Mouse (Mus musculus) cerebellum, adult 2 months (tissue): ENCODE results near the gene Bhlhe41. TPM values are rescaled to one million over a fixed set of nuclear protein-coding genes. Genes with fewer than 3 reads are reported as not detected.
A peak's percentile ranks its signal among the peaks of the same experiment; 100 is the strongest.

ENCODE experiments used
- DNase-seq, 2 experiments: peaks; one replicate each; pipeline ENCODE4 v3.0.0; 2021
- H3K27ac ChIP-seq: fragments of 200-500 bp; 2 replicates; pipeline ENCODE4 v1.5.1; 2012; ENCODE audit warnings: low read length, control low read depth, inconsistent platforms; ENCODE audit not compliant: insufficient read depth
- H3K27me3 ChIP-seq: fragments of 200-500 bp; 2 replicates; pipeline ENCODE4 v1.6.1; 2012; ENCODE audit warnings: inconsistent platforms, mild to moderate bottlenecking, low read length, moderate library complexity; ENCODE audit not compliant: control insufficient read depth, insufficient read depth
- H3K4me1 ChIP-seq: fragments of 200-500 bp; 2 replicates; pipeline ENCODE4 v1.6.1; 2011; ENCODE audit warnings: low read length; ENCODE audit not compliant: control insufficient read depth, insufficient read depth
- H3K4me3 ChIP-seq: fragments of 200-500 bp; replicated peaks from 2 replicates; pipeline ENCODE3; 2011; ENCODE audit warnings: mild to moderate bottlenecking, low read depth, low read length, control low read depth; ENCODE audit not compliant: insufficient read depth
- CTCF ChIP-seq: fragments of 200-500 bp; IDR thresholded peaks from 2 replicates; pipeline ENCODE4 v1.5.1; 2011; ENCODE audit warnings: low read depth, mild to moderate bottlenecking, control low read depth, low read length, moderate library complexity, borderline replicate concordance; ENCODE audit not compliant: insufficient read depth
- POLR2A ChIP-seq: fragments of 200-500 bp; IDR thresholded peaks from 2 replicates; pipeline ENCODE4 v1.6.1; 2011; ENCODE audit warnings: low read length, control low read depth, borderline replicate concordance; ENCODE audit not compliant: insufficient read depth
- WGBS: fragments of 180-500 bp; shearing (Covaris S2); methylation state at CpG from one replicate; pipeline ENCODE4 v1.1.7; 2018; 5-methylcytosine and 5-hydroxymethylcytosine counted together
- polyA plus RNA-seq: library from polyadenylated mRNA; depleted of rRNA; stranded (reverse); fragments of >200 nt; gene quantifications from 2 replicates; pipeline ENCODE4 v1.2.3, GENCODE M21; 2012

Gene Bhlhe41
- polyA plus RNA-seq, 1 experiment: 35.0 TPM

- H3K4me3 ChIP-seq: no peak overlapping the region
- TF ChIP-seq CTCF: no peak
- TF ChIP-seq POLR2A: no peak
- no peak for DNase-seq
- H3K4me1 ChIP-seq: no peaks in the 10 kb centered on the region
- H3K27me3 ChIP-seq: no peaks in the 10 kb centered on the region
- H3K27ac ChIP-seq: no peak overlapping the region
- WGBS: 86% methylated on average over 16 of the region's 16 CpGs
Measured at GRCm38 (mm10) chr6:145829062-145829835, 36.1 kb downstream of the Bhlhe41 start.

DNA sequence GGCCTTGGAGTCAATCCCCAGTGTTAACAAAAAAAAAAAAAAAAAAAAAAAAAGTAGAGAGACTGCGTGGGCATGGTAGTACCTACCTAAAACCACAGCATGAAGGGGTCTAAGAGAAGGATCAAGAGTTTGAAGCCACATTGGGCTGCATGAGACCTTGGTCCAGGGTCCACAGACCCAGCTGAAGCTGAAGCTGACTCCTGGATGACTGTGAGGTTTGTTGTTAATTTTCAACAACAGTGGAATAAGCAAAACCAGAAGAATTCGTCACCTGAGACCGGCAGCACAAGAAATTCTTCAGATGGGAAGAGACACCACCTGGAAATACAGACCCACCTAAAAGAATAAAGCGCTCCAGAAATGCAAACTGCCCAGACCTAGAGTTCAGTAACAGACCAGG lies 39.1 kb downstream of the Bhlhe41 start:
- DNase-seq: no peak
- TF ChIP-seq POLR2A: no peak
- TF ChIP-seq CTCF: no peak
- H3K27ac ChIP-seq: no peak overlapping the region
- no peak overlapping the region for H3K4me3 ChIP-seq
- H3K27me3 ChIP-seq: no peaks in the 10 kb centered on the region
- 99% methylated on average over 4 of the region's 4 CpGs for whole genome bisulfite sequencing
- no peaks in the 10 kb centered on the region for H3K4me1 ChIP-seq

DNA sequence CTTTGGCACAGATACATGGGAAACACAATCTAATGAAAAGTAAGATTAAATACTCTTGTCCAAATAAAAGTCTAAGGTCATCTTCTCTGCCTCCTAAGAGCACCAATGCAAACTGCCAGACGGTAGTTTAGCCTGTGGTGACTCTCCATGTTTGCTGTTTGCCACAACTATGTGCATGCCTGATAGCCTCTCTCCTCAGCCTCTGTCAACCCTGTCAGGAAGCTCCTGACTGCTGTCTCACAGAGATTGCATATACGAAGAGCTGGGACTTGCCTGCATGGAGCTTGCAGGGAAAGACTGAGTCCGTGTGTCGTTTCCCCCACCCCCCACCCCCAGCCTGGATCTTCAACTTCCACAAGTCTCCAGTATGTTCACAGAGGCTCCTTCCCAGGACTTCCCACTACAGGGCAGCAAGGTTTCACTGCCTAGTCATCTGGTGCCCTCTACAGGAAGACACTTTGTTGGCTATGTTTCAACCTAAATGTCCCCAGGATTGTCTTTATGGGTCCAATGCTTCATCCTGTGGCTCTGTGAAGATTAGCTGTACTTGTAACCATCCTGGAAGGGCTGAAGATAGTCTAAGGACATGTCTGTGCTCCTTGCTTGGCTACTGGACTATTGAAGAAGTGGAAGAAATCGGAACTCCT lies 41.6 kb downstream of the Bhlhe41 start:
- DNase-seq: peak in 1 of 2 experiments; percentile 47
- H3K4me1 ChIP-seq: no peaks in the 10 kb centered on the region
- 37% methylated on average over 5 of the region's 5 CpGs for WGBS
- TF ChIP-seq CTCF (peak; percentile 70; the same call in 1 of the 2 replicates), POLR2A (no peak)
- no peaks in the 10 kb centered on the region for H3K27me3 ChIP-seq
- no peak overlapping the region for H3K27ac ChIP-seq
- no peak overlapping the region for H3K4me3 ChIP-seq

DNA sequence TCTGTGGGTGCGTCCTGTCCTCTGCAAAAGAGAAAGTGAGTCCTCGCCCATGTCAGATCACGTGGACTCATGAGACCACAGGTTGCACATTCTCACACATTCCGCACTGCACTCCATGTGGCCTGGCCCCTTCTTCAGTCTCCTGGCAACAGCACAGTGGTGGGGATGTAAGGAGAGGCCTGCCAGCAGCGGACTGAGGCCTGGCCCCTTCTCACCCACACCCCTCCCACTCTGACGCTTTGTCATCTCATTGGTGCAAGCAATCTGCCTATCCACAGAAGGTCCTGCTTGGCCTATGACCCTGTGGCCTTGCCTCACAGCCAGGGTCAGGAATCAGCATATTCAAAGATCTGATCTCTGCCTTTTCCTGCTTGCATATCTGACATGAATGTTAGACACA lies 42.3 kb downstream of the Bhlhe41 start:
- Histone ChIP-seq H3K27me3 (no peaks in the 10 kb centered on the region), H3K27ac (no peak overlapping the region), H3K4me3 (no peak overlapping the region), H3K4me1 (no peaks in the 10 kb centered on the region)
- TF ChIP-seq POLR2A (no peak), CTCF (no peak)
- WGBS: 60% methylated on average over 6 of the region's 6 CpGs
- DNase-seq: no peak

- no peaks in the 10 kb centered on the region for H3K27me3 ChIP-seq
- 84% methylated on average over 5 of the region's 5 CpGs for WGBS
- TF ChIP-seq CTCF (no peak), POLR2A (no peak)
Measured at GRCm38 (mm10) chr6:145822218-145822617, 43.1 kb downstream of the Bhlhe41 start.

GRCm38 (mm10) chr6:145819151-145819550 lies 46.2 kb downstream of the Bhlhe41 start:
- Histone ChIP-seq H3K27me3 (no peaks in the 10 kb centered on the region), H3K4me3 (no peak overlapping the region), H3K27ac (no peak overlapping the region), H3K4me1 (peaks cover 2% of the 10 kb centered on the region; the same call in 1 of the 2 replicates)
- 79% methylated on average over 9 of the region's 9 CpGs for WGBS
- no peak for DNase-seq
- TF ChIP-seq POLR2A (no peak), CTCF (no peak)

More at GRCm38 (mm10) chr6:145822218-145822617, 43.1 kb downstream of the Bhlhe41 start:
- Histone ChIP-seq H3K4me3 (no peak overlapping the region), H3K27ac (no peak overlapping the region), H3K4me1 (peaks cover 2% of the 10 kb centered on the region; the same call in 1 of the 2 replicates)
- no peak for DNase-seq

- no peak overlapping the region for H3K27ac ChIP-seq
- DNase-seq: peak; percentile 35 to 39
- 49% methylated on average over 15 of the region's 15 CpGs for WGBS
- no peaks in the 10 kb centered on the region for H3K27me3 ChIP-seq
- H3K4me1 ChIP-seq: peaks cover 2% of the 10 kb centered on the region
- no peak; the same call in 1 of the 2 replicates for TF ChIP-seq CTCF
- no peak for TF ChIP-seq POLR2A
- H3K4me3 ChIP-seq: no peak overlapping the region
Measured at GRCm38 (mm10) chr6:145815200-145815599, 50.2 kb downstream of the Bhlhe41 start.

- WGBS: 96% methylated on average over 1 of the region's 1 CpGs
- TF ChIP-seq POLR2A (no peak), CTCF (no peak)
- Histone ChIP-seq H3K27ac (no peak overlapping the region), H3K4me1 (peaks cover 7% of the 10 kb centered on the region), H3K4me3 (no peak overlapping the region), H3K27me3 (no peaks in the 10 kb centered on the region)
- DNase-seq: no peak
Measured at GRCm38 (mm10) chr6:145811174-145811573, 54.2 kb downstream of the Bhlhe41 start.

- Histone ChIP-seq H3K27me3 (no peaks in the 10 kb centered on the region), H3K4me3 (no peak overlapping the region), H3K4me1 (peaks cover 7% of the 10 kb centered on the region), H3K27ac (no peak overlapping the region)
- no peak for TF ChIP-seq CTCF
- TF ChIP-seq POLR2A: no peak
- 25% methylated on average over 6 of the region's 6 CpGs for WGBS
- DNase-seq: peak in 1 of 2 experiments; percentile 43
Measured at GRCm38 (mm10) chr6:145810015-145810414, 55.3 kb downstream of the Bhlhe41 start.
